Mouse (Mus musculus): Measurements from ENCODE around the gene Bnip2.

The Bnip2 gene

GRCm38 (mm10) chr9:69989303-69990121, at the start of gene Bnip2:
Gene Bnip2 (plus strand): TSS chr9:69989466.
- peak; percentile 71 to 88 for DNase-seq (ENCODE audit: low spot score in 2 of 2)

GRCm38 (mm10) chr9:69940839-69941490, 48.3 kb upstream of the Bnip2 start:
- no peak for DNase-seq (ENCODE audit: low spot score in 2 of 2)

- DNase-seq (ENCODE audit: low spot score in 2 of 2): no peak
Observed at GRCm38 (mm10) chr9:69941556-69941955, 47.7 kb upstream of the Bnip2 start.

- DNase-seq (ENCODE audit: low spot score in 2 of 2): peak; percentile 7 to 60
Observed at GRCm38 (mm10) chr9:69948964-69949363, 40.3 kb upstream of the Bnip2 start.

GRCm38 (mm10) chr9:69949641-69950040, 39.6 kb upstream of the Bnip2 start:
- no peak for DNase-seq (ENCODE audit: low spot score in 2 of 2)

DNA sequence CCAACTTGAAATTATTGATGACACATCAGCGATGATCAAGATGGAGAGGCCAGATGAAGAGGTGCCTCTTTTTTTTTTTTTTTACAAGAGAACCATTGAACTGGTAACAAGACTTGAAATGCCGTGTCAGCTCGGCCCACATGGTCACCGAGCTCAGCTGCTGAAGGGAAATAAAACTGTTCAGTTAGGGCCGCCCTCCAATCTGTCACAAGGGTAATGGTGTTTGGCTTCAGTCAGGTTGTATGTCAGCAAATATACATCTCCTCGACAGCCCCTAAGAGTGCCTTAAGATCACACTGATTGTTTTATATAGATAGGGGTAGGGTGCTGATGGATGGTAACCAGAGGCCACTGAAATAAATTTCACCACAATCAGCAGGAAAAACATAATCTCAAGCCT, 28.3 kb upstream of the Bnip2 start:
- no peak for DNase-seq (ENCODE audit: low spot score in 2 of 2)

DNA sequence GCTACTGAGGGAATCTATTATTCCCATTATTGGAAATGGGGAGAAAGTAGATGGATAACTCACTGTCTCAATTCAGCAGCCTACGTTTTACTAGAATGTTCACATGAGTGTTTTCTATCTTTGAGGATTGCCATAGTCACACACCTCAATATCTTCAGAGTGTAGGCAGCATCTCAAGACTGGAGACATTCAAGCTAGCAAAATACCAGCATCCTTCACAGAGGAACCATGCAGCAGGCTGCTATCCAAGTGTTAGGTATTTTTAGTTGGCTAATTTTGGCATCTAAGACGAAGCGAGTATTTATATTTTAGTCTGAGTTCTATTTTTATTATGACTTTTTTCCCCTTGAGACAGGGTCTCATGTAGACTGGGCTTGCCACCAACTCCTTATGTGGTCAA, 24.9 kb upstream of the Bnip2 start:
- DNase-seq (ENCODE audit: low spot score in 2 of 2): no peak

GRCm38 (mm10) chr9:69985526-69985925, 3.7 kb upstream of the Bnip2 start:
- DNase-seq (ENCODE audit: low spot score in 2 of 2): no peak

DNA sequence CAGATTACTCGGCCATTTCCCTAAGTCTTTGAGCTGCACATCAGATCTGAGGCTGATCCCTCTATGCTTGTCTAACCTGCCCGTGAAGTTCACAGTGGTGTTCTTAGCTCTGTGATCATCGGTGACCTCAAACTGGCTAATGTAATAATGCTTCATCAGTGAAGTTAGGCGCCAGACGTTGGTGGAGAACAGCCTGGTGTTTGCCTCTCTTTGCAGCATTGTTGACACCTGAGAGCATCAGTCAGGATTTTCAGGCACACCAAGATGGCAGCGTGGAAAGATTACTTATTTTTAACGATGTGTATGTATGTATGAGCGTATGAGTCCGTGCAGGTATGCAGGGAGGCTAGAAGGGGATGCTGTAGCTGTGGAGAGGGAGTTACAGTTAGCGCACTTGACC, 3.2 kb upstream of the Bnip2 start:
- no peak for DNase-seq (ENCODE audit: low spot score in 2 of 2)

DNA sequence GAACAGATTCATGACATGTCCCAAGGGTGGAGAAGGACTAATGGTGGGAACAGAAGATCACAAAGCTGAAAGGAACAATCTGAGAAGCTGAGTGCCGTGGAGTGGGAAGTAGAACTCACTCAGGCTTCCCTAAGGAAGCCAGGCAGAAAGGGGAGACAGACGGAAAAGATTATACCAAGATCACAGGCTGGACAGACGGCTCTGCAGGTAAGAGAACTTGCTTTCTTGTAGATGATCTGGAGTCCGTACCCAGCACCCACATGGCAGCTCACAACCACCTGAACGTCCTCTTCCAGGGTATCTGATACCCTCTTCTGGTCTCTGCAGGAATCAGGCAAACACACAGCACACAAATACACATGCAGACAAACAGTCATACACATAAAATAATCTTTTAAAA, 2.7 kb upstream of the Bnip2 start:
- DNase-seq (ENCODE audit: low spot score in 2 of 2): no peak

DNA sequence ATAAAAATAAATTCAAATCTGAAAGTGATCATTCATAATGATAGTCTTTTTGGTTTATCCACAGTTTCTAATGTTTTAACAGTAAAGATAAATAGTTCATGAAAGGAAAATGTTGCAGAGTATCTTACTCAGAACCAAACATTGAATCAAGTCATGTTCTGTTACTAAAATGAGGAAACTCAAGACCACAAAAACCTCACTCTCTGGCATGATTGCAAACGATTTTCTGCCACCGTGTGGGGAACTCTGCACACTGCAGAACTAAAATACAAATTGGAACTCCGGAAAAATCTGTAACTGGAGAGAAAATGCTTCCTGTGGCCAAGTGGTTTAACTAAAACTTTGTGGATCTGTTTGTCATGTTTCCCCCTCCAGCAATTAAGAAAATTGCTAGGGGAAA, 1.7 kb upstream of the Bnip2 start:
- peak; percentile 19 to 54 for DNase-seq (ENCODE audit: low spot score in 2 of 2)

- DNase-seq (ENCODE audit: low spot score in 2 of 2): no peak
Observed at GRCm38 (mm10) chr9:69988706-69989302, 462 bp upstream of the Bnip2 start.

- no peak for DNase-seq (ENCODE audit: low spot score in 2 of 2)
Observed at GRCm38 (mm10) chr9:69990346-69990745, 1.1 kb downstream of the Bnip2 start.

DNA sequence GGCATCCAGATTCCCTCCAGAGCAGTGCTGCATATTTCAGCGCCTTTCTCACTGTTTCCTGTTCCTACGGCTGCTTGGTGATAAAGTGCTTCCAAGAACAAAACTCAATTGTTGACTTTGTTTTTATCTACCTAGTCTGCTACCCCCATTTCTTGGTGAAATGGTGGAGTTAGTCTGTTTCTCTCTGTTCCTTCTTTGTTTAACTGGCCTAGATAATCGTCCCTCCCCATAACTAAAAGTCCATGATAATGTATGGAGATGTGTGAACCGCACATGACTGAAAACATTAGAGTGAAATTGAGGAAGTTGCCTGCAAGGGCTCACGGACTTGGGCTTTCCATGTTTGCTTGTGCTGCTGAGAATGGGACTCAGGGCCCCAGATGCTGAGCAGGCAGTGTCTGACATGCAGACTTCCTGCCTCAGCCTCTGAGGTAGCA, 3.6 kb downstream of the Bnip2 start:
- no peak for DNase-seq (ENCODE audit: low spot score in 2 of 2)

- no peak for DNase-seq (ENCODE audit: low spot score in 2 of 2)
Observed at GRCm38 (mm10) chr9:69993479-69993878, 4.2 kb downstream of the Bnip2 start.

DNA sequence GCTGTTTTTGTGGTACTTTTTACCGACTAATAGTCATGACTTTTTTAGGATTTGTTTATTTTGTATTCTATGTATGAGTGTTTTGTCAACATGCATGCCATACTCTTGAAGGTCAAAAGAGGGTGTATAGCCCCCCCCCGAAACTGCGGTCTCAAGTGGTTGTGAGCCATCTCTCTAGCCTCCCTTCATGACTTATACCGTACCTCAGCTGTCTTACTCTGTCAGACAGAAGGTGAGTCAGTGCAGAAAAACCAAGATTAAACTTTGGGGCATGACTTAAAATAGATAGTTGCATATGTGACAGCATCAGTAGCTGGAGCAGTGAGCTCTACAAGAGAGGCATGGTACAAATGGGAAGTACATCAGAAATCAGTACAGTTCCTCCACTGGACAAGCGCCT, 5.3 kb downstream of the Bnip2 start:
- DNase-seq (ENCODE audit: low spot score in 2 of 2): no peak

- DNase-seq (ENCODE audit: low spot score in 2 of 2): no peak
Observed at GRCm38 (mm10) chr9:69999318-69999717, 10.1 kb downstream of the Bnip2 start.

- no peak for DNase-seq (ENCODE audit: low spot score in 2 of 2)
Observed at GRCm38 (mm10) chr9:70003516-70003915, 14.2 kb downstream of the Bnip2 start.

GRCm38 (mm10) chr9:70006984-70007383, 17.7 kb downstream of the Bnip2 start:
- no peak for DNase-seq (ENCODE audit: low spot score in 2 of 2)

DNA sequence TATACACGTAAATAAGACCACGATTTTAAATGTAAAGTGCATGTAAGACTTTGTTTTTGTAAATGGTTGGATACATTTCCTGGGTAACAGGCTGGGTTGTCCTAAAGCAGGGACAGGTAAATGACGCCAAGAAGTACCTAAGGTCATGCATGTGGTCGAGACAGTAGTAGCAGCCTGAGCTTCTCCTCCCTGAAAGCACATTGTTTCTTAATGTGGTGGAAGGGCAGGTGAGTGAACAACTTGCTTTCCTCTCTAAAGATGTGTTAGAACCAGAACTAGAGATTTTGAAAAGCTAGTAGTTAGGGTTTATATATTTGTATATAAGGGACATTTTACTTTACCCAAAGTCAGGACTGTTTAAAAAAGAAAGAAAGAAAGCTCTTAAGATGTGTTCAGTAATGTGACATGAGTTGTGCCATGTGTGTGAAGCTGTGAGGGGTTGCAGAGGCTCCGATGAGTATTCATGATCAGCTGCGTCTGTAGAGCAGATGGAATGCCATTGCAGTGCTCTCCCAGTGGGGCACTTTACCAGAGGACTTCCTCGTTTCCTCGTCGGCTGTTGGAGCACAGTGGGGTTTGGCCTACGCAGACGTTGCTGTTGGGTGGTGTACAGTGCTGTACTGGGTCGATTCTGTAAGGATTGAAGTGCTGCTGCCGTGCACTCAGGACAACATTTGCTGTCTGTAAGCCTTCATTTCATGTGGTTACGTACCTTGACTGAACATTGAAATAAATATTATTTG, 18.4 kb downstream of the Bnip2 start:
- no peak for DNase-seq (ENCODE audit: low spot score in 2 of 2)

DNA sequence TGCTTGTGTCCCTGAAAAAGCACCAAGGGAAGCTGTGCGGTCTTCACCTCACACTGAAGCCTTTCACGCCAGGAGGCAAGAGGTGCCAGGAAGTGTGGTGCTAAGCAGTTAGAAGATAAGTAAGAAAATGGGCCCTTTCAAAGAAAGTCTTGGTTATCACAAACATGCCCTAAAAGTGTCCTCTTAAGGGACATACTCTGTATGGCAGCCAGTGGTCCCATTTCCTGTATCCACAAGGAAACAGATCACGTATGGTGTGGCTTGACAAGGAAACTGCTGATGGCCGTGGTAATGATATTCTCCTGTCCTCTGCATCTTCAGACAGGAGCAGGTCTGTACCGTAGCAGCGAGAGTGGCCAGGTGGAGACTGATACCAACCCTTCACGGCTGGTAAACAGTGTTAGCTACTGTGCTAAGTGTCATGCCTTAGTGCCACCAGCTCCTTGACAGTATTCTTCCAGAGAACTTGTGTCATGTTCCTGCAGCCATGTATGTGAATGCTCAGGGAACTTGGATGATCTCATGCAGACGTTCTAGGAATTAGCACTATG, 20.6 kb downstream of the Bnip2 start:
- no peak for DNase-seq (ENCODE audit: low spot score in 2 of 2)
